Mouse (Mus musculus): ENCODE measurements at regions not wholly inside any gene's neighbourhood (a gene's known extent, or its start where the extent isn't known, plus 50 kb on each side); places are given as distances from the start of the nearest gene placed in this dataset.
A peak's percentile ranks its signal among the peaks of the same experiment; 100 is the strongest.

- DNase-seq (ENCODE audit: low read depth, low spot score) = peak; percentile 21
These were observed 1795.2 kb upstream of the Gm37988 start for GRCm38 (mm10) chr1:3012530-3012929.

GRCm38 (mm10) chr1:3062759-3063158 is 1744.9 kb upstream of the Gm37988 start:
- DNase-seq (ENCODE audit: low read depth, low spot score) = peak; percentile 94

DNA sequence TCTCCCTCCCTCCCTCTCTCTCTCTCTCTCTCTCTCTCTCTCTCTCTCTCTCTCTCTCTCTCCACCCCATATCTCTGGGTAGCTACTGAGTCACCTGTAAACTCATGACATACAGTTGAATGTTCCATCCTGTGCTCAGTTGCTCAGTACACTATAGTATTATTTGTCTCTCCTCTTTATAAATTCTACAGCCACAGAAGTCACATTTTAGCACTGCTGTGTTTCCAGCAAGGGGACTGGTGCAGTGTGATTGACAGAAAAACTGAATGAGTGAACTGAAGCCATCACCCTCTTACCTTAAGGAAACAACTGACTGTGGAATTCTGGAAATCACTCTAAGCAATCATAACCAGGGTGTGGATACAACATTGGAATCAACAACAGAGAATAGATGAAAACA is 1713.3 kb upstream of the Gm37988 start:
- no peak for DNase-seq (ENCODE audit: low read depth, low spot score)

DNA sequence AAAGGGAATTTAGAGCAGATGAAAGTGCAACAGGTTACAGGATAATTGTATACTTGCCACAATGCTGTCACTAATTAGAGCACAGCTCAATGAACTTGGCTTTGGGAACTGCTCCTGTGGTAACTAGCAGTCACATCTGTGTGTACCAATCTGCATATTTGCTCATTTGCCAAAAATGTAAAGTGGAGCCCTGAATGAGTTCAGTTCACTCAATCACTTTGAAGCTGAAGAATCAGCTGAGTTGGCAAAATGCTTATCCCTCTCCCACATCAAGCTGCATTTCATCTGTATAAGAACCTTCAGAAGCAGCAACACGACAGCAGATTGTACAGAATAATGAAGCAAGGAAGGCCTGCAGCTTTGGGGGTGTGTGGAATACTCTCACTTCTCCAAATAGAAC is 1712.8 kb upstream of the Gm37988 start:
- DNase-seq (ENCODE audit: low read depth, low spot score) = no peak

- DNase-seq (ENCODE audit: low read depth, low spot score) = no peak
These were observed 1694.1 kb upstream of the Gm37988 start for GRCm38 (mm10) chr1:3113564-3113963.

DNA sequence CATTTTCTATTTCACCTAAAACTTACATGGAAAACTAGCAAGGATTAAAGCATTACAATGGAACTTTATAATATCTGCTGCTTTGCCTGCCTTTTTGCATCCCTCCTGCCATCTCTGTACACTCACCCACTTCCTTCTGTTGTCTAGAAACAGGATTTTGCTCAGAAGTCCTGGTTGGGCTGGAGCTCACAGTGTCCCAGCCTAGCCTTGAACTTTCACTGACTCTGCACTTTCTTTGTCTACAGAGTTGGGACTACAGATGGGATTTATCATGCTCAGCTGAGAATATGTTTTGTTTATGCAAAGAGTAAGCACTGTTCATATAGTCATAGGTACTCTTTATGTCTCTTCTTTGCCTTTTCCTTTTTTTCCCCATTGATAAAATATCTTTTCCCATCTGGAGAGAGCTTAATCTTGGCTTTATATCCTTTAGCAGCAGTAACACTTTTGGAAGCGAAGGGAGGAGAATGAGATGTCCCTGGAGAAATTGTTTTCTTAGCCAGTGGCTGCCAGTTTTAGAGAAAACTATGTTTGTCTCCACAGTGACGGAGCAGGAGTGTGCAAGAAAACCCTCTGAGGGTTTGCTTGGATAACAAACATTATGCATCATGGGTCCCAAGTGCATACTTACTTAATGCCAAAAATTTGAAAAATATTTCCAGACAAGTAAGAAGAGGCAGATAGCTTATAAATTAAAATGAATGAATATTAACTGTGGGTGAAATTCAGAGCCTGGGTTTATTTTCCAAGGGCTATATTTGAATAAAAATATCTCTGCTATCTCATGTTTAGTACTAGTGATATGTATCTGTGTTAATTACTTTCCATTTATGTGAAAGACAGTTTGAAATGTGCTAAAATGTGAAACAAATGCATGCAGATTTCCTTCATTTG is 1687.9 kb upstream of the Gm37988 start:
- DNase-seq (ENCODE audit: low read depth, low spot score) = no peak

- no peak for DNase-seq (ENCODE audit: low read depth, low spot score)
These were observed 1687.4 kb upstream of the Gm37988 start for GRCm38 (mm10) chr1:3120392-3120690.

DNA sequence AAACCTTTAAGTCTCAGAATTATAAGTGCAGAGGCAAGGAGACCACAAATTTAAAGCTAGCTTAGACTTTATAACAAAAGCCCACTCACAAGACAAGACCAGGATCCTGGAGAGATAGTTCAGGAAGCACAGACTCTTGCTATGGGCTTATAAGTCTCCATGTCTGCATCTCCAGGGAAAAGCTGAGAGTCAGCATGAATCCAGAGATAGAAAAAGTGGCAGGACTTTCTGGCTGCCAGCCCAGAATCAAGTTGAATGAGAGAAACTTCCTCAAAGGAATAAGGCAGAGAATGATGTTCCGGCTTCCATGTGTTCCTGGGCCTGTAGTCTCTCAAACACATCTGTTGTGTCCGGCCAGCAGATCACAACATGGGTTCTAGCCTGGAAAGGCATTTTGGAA is 1686.4 kb upstream of the Gm37988 start:
- DNase-seq (ENCODE audit: low read depth, low spot score) = no peak

DNA sequence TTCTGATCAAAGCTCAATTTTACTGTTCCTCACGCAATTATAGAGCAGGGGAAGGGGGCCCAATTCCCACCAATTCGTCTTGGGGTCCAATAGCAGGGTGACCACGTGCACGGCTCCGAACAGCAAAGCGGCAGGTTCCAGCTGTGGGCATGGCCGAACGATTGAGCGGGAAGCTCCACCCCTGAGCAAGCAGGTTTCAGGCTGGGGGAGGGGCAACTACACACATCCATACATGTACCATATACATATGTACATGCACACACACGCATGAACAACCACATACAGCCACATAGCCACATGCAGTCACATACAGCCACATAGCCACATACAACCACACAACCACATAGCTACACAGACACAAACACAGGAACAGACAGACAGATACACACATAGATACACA is 1685.9 kb upstream of the Gm37988 start:
- DNase-seq (ENCODE audit: low read depth, low spot score) = no peak
